Mouse (Mus musculus) brain, embryonic 14.5 days (tissue): ENCODE measurements at regions not wholly inside any gene's neighbourhood (a gene's known extent, or its start where the extent isn't known, plus 50 kb on each side); places are given as distances from the start of the nearest gene placed in this dataset.
"Not testable (repeated sequence)": the region's sequence is repeated elsewhere in the genome, so short reads cannot be mapped to it uniquely, and the experiment has no call there.

Experiments used
- DNase-seq: peaks from one replicate; pipeline ENCODE4 v3.0.0-alpha.2; 2011; ENCODE audit warnings: low read depth
- CTCF ChIP-seq: fragments of 200-500 bp; IDR thresholded peaks from 2 replicates; pipeline ENCODE4 v1.5.1; 2012; ENCODE audit warnings: inconsistent platforms, mild to moderate bottlenecking, moderate library complexity, borderline replicate concordance; ENCODE audit not compliant: insufficient read depth, insufficient read length; ENCODE audit errors: extremely low read depth
- POLR2A ChIP-seq: fragments of 200-500 bp; IDR thresholded peaks from 2 replicates; pipeline ENCODE4 v1.6.1; 2012; ENCODE audit warnings: mild to moderate bottlenecking, inconsistent platforms, borderline replicate concordance; ENCODE audit not compliant: poor library complexity, insufficient read depth, insufficient read length, severe bottlenecking; ENCODE audit errors: extremely low read depth

DNA sequence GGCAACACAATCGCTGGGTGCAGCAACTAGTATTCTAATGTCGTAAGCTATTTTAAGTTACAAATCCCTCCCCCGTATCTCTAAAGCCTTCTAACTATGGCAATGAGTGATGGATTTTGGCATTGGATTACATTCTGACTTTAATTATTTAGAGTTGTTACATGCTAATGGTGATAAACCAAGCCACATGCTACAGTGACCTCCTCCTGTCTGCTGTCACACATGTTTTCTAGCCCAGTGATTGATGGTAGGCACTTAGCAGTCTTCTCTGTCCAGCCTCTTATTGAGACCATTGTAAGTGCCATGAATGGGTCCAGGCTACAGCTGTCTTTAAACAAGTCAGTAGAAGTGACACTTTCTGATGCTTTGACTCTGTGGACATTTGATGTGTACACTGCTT lies 224.7 kb upstream of the Dpp6 start:
- TF ChIP-seq POLR2A, result no peak
- TF ChIP-seq CTCF, result no peak
- no peak for DNase-seq

DNA sequence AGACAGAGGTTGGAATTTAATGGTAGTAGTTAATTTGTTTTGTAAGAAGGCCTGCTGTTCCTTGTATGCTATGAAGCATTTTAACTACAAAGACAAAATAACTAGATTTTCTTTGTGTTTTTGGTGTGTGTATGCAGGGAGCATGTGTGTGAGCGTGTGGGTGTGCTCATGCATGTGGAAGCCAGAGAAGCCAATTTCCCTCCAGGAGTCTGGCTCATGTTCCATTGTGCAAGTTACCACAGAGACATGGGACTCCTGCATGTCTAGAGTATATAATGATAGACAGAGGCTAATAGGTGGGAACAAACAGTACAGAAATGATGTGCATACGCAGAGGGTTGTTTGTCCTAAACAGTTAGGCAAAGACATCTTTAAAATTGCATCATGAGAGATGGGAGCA lies 219.0 kb upstream of the Dpp6 start:
- no peak for DNase-seq
- no peak for TF ChIP-seq CTCF
- TF ChIP-seq POLR2A, result no peak

DNA sequence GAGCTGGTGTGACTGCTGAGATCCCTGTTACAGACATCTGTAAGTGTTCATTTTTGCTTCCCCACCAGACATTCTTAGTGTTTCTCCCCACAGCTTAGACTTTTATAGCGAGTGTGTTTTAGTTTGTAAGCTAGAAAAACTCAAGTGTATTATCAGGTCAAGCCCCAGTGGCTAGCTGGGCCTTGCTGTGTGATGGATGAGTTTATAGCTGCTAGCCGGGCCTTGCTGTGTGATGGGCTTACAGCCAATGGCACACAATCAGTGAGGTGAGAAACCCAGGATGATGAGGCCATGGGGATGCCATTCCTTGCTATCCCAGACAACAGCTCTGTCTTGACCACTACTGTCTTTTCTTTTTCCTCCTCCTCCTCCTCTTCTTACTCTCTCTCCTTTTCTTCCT lies 197.7 kb upstream of the Dpp6 start:
- no peak for DNase-seq
- TF ChIP-seq POLR2A (no peak), CTCF (no peak)

DNA sequence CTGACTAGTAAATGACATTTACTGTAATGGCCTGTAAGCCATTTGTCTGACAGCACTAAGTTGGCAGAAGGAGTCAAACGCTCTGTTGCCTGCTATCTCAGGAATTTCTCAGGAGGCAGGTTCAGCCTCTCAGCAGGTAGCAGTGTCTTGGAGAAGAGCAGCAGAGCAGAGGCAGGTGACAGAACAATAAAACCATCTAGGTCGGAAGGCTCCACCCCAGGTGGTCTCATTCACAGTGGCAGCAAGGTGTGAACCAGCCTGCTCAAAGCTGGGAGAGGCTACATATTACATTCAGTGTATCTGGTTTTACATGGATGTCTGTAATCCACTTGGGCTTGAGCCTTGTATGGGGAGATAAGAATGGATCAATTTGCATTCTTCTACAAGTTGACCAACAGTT lies 194.9 kb upstream of the Dpp6 start:
- TF ChIP-seq POLR2A (no peak), CTCF (no peak)
- DNase-seq, result no peak

DNA sequence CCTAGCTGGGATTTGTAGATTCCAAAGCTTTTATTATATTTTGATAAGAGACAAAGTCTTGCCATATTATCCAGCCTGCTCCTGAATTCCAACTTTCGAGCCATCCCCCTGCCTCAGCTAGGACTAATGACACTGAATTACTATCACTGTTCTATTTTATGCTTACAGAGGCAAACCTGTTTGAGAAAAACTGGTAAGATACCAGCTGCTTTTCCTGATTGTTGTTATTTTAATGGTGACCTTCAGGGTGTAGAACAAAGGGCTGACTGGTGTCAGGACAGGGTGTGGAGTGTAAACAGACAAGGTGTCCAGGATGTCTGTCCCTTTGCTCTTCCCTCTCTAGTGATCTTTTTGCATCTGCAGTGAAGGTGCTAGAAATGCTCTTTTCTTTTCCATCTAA lies 145.5 kb upstream of the Dpp6 start:
- no peak for DNase-seq
- TF ChIP-seq POLR2A (no peak), CTCF (no peak)

DNA sequence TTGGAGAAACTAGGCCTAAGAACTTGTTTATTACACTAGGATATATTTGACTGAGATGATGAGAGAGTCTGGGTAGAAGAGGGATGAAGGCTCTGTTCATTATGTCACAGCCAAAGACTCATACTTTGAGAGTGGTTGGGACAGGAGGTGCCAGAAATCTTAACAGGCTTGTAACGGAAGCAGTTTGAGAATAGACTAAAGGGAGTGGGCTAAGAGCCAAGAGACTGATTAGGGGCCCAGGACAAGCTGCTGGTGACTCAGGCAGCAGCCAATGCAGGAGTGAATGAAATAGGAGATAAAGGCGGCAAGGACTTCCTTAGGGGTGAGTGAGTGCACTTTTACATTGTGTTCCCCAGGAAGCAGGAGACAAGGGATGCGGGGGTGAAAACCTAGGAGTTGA lies 127.2 kb upstream of the Dpp6 start:
- DNase-seq, result peak; percentile 58
- TF ChIP-seq CTCF, result no peak
- no peak for TF ChIP-seq POLR2A

DNA sequence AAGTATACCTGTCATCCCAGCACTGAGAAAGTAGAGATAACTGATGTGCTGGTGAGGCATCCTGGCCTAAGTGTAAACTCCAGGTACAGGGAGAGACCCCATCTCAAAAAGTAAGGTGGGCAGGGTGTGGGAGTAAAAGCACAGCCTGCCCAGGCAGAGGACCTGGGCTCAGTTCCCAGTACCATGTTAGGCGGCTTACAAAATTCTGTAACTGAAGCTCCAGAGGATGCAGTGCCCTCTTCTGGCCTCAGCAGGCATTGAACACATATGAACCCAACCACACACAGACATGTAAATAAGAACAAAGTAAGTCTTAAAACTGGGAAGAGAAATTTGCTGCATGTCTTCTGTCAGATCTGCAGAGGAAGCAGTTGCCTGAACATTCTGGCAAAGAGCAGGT lies 125.9 kb upstream of the Dpp6 start:
- TF ChIP-seq POLR2A (no peak), CTCF (peak; percentile 12; the same call in 1 of the 2 replicates)
- no peak for DNase-seq

DNA sequence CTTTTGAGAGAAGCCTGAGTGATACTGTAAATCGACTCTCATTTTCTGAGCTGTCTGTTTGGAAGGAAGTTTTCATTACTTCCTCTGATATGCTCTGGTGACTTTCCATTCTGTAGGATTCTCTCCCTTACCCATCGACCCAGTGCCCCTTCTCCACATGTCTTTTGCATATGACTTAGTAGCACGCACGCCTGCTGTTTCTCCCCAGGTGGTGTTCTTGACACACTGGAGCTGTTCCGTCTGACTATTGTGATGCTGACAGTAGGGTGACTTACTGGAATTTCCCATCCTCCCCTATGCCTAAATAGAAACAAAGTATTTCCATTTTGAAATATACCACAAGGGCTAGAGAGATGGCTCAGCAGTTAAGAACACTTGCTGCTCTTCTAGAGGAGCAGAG lies 125.0 kb upstream of the Dpp6 start:
- no peak for DNase-seq
- no peak for TF ChIP-seq CTCF
- no peak for TF ChIP-seq POLR2A

DNA sequence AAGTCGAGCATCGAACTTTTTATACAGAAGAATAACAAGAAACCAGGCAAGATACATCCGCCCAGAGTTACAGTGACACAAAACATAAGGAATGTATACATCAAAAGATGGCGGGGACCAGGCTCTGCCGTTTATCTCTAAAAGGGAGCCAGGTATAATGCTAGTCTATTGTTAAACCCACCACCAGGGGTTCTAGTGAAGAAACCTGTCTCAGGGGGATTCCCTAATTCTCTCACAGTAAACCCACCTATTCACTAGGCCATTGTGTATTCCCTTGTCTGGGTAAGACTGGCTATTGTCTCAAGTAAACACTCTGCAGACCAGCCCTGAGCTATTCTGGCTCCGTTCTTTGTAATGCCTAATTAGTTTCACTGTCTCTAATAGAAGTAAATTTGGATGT lies 113.4 kb upstream of the Dpp6 start:
- not testable (repeated sequence) for DNase-seq

DNA sequence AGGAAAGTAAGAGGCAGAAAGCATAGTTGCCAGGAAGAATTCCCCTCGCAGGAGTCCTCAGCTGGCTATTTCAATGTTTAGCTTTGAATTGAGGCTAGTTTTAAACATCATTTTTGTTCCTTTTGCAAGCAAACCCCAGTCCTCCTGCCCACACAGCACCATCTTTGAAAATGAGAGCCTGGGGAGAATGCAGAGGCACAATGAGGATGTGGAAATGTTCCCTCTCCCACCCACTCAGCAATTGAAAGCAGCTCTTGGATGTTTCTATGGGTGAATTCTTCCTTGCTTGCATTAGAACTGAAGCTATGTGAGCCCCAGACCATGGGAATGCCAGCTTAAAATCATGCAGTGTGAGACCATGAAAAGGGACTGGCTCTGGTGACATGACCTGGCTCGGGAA lies 109.3 kb upstream of the Dpp6 start:
- no peak for TF ChIP-seq CTCF
- no peak for TF ChIP-seq POLR2A
- no peak for DNase-seq

DNA sequence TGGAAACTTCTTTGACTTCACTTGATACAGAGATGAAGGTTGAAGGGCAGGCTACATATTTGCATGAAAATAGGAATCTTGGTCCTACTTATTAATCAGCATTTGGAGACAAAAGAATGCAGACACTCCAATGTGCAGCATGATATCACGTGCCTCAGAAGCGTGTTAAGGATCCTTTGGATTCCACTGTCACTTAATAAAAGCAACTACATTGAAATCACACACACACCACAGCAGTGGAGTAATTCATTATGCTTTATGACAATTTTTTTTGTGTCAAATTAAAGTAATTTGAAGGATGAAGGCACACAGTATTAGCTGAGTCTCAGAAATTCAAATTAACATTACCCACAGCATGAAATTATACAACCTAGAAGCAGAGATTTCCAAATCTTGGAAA lies 92.5 kb upstream of the Dpp6 start:
- DNase-seq, result peak; percentile 24
- TF ChIP-seq CTCF, result no peak
- no peak for TF ChIP-seq POLR2A

DNA sequence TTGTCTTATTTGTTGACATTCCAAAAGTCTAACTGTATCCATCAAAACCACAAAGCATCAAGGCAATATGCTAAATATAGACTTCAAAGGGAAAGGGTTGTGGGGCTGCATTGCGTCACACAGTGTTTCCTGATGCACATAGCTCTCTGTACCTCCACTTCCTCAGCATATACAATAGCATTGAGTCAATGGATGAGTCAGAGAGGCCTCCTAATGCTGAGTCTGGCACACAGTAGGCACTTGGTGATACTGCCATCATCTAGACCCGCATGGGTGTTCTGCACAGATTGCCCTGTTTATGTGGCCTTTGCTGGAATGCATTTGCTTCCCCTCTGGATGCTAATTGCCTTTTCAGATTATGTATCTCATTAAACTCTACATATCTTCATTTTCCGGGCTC lies 91.0 kb upstream of the Dpp6 start:
- DNase-seq, result no peak
- no peak for TF ChIP-seq CTCF

DNA sequence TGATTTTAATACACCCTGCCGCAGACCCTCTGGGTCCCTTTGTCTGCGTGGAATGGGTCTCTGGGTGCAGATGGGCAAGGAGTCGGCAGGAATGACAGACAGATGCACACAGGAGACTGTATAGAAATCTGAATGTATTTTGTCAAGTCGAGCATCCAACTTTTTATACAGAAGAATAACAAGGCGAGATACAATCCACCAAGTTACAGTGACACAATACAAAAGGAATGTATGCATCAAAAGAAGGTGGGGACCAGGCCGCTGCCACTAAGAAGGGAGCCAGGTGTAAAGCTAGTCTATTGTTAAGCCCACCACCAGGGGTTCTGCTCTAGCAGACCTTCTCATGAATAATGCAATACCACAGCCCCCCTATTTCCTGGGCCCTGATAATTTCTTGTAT lies 65.8 kb upstream of the Dpp6 start:
- DNase-seq, result not testable (repeated sequence)

DNA sequence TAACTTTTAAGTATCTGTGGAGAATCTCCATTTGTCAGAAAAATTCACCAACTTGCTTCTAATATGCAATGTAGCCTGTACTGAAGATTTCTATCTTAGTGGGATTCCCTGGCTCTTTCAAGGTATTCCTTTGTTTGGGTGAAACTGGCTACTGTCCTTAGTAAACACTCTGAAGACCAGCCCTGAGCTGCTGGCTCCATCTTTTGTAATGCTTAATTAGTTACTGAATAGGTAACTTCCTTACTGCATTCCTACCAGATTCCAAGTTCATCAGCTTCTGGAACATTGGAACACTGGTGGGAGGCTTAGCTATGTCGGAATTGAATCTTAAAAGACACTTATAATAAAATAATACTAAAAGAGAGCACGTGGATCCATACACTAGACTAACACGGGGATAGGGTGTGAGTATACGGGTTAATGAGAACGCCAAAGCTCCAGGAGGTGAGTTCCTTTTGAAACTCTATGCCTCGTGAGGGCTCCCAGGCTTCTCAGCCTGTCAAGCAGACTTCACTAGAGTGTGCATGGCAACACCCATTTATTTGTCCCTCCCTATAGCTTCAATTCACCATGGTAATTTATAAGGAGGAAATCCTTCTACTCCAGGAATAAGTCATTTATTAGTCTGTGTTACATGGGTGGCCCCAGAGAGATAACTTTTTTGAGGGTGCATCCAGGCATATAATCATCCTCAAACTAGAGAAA lies 65.2 kb upstream of the Dpp6 start:
- DNase-seq, result not testable (repeated sequence)

DNA sequence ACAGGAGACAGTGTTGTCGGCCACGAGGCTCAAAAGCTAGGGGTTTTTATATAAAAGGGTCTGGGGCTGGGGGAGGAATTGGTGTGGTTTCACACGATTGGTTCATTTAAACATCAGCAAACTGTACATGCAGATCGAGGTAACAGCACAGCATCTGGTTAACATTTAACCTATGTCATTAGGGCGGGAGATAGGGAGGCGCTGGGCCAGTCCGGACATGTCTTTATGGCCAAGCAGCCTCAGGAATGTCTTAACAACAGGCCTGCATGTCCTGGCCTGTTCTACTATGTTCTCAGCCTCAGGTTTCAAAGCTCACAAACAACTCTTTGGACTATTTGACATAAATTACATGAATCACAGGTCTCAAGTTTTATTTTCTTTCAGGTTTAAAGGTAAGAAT lies 62.9 kb upstream of the Dpp6 start:
- DNase-seq, result not testable (repeated sequence)
